Mouse (Mus musculus) monocyte, adult 5-6 weeks (primary cell): Measurements from ENCODE around the gene Psors1c2. TPM values are rescaled to one million over a fixed set of nuclear protein-coding genes. Genes with fewer than 3 reads are reported as not detected.

ENCODE experiments used
- ATAC-seq: fragments of 153-309, 156-312 bp; replicated peaks from 2 replicates; pipeline ENCODE4 v1.8.0; 2017; ENCODE audit warnings: mild to moderate bottlenecking; ENCODE audit not compliant: low TSS enrichment, insufficient number of reproducible peaks, severe bottlenecking, poor library complexity, low FRiP score
- total RNA-seq: library from RNA; stranded (forward); fragments of 200-1000, 200-491, 200-594 nt; gene quantifications from 3 replicates; pipeline ENCODE4 v1.2.3, GENCODE M21; 2017

Psors1c2 gene
- total RNA-seq, 1 experiment from 2014 or later = not detected

- ATAC-seq = no peak
Observed at GRCm38 (mm10) chr17:35515911-35516640, 16.9 kb upstream of the Psors1c2 start.

DNA sequence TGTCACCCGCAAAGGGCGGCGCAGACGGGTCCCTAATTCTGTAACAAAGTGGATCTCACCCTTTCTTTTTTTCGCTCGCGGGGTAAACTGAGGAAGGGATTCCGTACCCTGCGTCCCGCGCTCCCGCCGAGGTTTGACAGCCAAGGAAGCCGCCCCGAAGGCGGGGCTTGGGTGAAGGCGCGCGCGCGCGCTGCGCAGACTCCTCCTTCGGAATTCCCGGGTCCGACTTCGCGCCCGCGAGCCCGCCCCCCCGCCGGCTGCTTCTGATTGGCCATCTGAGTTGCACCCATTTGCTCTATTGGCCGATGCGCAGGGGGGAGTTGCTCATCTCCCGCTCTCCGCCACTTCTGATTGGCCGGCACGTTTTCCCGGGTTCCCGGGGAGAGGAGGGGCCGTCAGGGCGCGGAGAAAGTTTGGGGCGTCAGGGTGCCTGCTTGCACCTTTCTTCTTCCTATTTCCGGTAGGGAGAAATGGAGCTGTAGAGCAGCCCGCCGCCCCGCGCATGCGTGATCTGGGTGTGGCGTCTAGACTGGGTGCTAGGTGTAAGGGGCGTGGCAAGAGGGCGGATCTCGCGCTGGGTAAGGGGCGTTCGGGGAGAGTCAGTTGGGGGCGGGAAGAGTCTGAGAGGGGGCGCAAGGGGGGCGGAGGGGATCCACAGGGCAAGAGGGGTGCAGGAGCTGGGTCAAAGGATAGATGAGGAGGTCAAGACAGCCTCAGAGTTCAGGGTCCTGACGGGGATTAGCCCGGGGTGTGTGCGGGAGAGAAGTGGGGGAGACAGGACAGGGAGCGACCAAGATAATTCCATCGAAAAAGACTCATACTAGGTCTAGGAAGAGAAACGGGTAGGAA is 16.1 kb upstream of the Psors1c2 start, which contains the start of the genes Tcf19 and Cchcr1:
Tcf19 (minus strand) TSS at position 173 of the 849 bp plus-strand sequence.
Cchcr1 (plus strand) TSS at position 449 of the 849 bp plus-strand sequence.
- peak; percentile 69 for ATAC-seq

GRCm38 (mm10) chr17:35517526-35517925 is 15.5 kb upstream of the Psors1c2 start:
- ATAC-seq = no peak

GRCm38 (mm10) chr17:35524354-35524753 is 8.6 kb upstream of the Psors1c2 start:
- no peak for ATAC-seq

- no peak for ATAC-seq
Observed at GRCm38 (mm10) chr17:35526644-35527043, 6.4 kb upstream of the Psors1c2 start.

DNA sequence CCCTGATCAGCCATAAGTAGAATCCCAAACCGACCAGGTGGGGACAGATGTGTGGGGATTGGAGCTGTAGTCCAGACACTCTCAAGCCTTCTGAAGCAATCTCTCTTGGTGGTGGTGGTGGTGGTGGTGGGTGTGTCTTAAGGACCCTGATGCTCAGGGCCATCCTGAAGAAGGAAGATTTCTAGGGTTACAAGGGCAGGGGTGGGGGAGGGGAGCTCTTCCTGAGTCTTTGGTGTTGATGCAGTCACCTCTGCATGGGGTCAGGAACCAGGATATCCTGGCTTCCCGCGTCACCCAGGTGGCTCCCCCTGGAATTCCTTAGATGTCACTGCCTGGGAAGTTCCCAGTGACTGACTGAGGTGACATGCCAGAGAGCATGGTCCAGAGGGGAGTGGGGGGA is 641 bp upstream of the Psors1c2 start:
- ATAC-seq = no peak

DNA sequence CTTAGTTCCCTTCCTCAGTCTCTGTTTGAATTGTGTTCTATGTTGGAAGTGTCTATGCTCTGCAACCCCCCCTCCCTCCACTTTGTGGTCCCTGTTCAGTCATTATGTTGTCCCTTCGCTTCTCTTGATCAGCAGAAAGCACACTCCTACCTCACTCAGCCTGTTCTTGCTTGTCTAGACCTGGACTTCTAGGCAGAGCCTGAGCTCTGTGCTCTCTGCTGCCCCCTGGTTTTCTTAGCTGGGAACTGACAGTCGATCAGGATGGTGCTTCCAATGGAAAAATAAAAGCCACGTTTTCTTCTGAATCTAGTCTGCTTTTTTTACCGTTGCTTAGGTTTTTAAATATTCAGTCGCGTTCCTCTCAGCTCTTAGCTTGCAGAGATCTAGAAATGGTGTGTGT is 1.3 kb downstream of the Psors1c2 start:
- ATAC-seq = peak; percentile 88

- ATAC-seq = no peak
Observed at GRCm38 (mm10) chr17:35537421-35537820, 4.4 kb downstream of the Psors1c2 start.

GRCm38 (mm10) chr17:35538476-35538875 is 5.5 kb downstream of the Psors1c2 start:
- no peak for ATAC-seq

GRCm38 (mm10) chr17:35539540-35539939 is 6.5 kb downstream of the Psors1c2 start:
- no peak; the same call in 1 of the 2 replicates for ATAC-seq

DNA sequence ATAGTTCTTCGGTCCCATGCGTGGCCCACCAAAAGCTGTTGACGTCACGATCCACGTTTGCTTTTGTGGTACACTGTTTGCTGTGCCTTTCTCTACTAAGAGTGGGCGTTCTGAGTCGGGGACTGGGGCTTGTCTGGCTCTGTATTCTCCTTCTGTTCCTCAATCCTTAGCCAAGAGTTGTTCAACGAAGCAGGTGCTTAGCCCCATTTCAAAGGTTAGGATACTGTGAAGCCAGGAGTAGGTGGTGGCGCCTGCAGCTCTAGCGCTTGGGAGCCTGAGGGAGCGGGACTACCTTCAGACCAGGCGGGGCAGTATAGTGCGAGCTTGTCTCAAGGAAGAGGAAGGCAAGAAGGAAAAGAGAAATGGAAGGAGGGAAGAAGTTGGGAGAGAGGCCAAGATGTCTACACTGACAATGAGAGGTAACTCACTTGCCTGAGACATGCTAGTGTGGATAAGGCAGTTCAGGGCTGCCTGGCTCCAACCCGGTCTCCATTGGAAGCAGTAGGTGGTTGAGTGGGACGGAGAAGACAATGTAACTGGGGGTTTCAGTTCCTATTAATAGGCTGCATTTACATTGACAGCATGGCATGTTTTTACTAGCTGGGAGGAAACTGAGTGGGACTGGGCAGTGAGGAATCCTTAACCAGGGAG is 9.9 kb downstream of the Psors1c2 start:
- no peak for ATAC-seq

DNA sequence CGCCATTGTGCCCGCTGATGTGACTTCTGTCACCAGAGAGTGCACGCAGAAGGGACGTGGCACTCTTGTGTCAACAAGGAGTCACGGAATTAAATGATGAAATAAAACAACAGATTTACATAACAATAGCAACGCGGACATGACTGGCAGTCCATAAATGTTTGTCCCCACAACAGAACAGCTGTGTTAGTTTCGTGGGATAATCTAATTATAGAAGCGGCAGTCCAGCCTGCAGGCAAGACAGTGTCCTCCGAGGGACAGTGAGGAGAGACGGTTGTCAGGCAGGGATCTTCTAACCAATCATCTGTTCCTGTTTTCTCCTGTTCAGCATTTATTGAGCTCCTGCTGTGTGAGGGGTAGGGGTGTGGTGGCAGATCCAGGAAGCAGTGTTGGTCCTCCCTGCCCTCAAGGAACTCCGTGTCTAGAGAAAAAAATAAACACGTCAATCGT is 10.4 kb downstream of the Psors1c2 start:
- ATAC-seq = no peak

DNA sequence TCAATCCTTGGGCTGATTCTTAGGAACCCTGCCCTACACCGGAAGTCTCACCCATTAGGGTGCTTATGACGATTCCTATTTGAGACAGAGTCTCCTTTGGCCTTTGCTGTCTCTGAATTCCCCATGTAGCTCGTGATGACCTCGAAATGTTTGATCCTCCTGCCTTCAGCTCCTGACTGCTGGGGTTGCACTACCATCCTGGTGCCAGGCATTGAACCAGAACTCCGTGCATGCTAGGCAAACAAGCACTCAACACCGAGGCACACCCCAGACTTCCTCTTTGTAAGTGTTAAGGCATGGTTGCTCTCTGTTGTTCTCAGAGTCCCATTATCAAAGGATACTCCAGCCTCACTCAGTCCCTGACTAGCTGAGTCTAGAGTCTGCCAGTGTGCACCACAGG is 11.0 kb downstream of the Psors1c2 start:
- ATAC-seq = no peak

DNA sequence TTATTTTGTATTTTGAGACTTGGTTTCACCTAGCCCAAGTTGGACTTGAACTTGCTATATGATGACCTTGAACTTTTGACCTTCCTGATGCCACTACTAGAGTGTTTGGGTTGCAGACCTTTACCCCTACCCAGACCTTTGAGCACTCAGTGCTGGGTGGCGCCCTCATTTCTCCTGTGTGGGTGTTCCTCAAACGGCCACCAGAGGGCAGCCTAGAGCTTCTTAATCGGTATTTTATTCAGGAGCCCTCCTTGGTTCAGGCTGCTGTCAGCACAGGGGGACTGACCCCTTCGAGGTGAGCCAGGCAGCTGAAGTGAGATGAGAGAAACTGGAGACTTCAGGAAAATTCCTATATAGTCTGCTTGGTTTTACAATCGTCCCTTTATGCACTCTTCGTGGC is 11.7 kb downstream of the Psors1c2 start:
- ATAC-seq = peak; percentile 42; the same call in 1 of the 2 replicates

- no peak for ATAC-seq
Observed at GRCm38 (mm10) chr17:35547465-35547864, 14.5 kb downstream of the Psors1c2 start.

- ATAC-seq = no peak
Observed at GRCm38 (mm10) chr17:35548636-35549035, 15.6 kb downstream of the Psors1c2 start.

DNA sequence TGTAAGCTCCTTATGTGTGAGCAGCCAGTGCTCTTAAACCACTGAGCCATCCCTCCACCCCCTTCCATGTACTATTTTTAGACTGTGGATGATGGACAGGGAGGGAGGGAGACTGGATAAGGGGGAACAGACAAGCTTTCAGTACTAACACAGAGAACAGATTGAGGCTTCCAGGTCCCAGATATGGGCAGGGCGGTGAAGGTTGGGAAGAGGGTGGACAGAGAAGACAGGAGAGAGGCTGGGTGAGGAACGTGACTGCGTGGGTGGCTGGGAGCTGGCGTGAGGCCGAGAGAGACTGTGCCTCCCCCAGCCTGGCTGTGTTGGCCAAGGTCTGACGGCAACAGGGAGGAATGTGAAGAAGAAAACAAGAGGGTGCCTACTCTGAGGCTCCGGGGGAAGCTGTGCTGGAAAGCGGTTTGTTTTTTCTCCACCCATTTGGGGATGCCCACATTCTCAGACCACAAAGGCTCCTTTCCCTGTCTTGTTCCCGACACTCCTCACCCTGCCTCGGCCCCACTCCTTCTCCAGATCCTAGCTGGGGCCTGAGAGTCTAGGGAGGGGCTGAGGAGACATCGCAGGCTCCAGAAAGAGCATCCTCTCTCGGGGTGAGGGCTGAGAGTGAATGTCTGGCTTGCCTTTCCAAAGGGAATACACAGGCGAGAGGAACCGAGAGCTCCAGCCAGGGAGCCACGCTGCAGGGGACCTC is 16.6 kb downstream of the Psors1c2 start:
- ATAC-seq = no peak

DNA sequence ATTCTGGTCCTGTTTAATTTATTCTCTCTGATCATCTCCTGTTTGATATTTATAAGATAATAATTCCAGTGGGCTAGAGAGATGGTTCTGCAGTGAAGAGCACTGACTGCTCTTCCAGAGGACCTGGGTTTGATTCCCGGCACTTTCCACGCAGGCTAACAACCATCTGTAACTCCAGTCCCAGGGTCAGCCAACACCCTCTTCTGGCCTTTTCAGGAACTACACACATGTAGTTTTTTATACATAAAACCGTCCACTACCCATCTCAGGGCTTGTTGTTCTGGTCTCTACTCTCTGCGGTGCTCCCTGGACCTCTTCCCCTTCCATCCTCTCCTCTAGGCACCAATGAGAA is 17.1 kb downstream of the Psors1c2 start:
- no peak for ATAC-seq

DNA sequence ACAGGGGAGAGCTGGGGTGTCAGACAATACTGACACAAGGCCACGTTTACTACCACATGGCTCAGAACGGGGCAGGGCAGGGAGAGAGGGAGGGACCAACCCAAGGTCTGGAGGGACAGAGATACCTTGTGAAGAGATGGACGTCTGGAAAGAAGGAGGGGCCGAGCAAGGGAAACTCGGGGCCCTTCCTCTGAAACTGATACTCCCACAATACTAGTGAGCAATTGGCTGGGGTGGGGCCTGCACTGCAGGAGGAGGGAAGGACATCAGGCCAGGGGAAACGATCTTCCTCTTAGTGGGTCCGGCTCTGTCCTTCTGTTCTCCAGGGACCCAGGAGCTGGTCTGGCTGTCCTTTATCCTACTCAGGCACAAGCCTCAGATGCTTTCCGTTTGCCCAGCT is 17.9 kb downstream of the Psors1c2 start:
- no peak for ATAC-seq
